Mouse (Mus musculus): ENCODE measurements around the gene Ndufab1.

GRCm38 (mm10) chr7:122046813-122047212 lies 54.9 kb downstream of the Ndufab1 start:
- TF ChIP-seq NRF1 (IDR thresholded peaks at IDR 0.05; ENCODE audit: low read depth, low read length), result no peak
- no peak for TF ChIP-seq SMC3 (IDR thresholded peaks at IDR 0.05; ENCODE audit: low read depth, low read length)
- no peak for TF ChIP-seq EP300 (IDR thresholded peaks at IDR 0.05; ENCODE audit: low read length)
- no peak for TF ChIP-seq ZMIZ1 (IDR thresholded peaks at IDR 0.05; ENCODE audit: low read depth, low read length)
- TF ChIP-seq USF1 (IDR thresholded peaks at IDR 0.05; ENCODE audit: low read depth, low read length), result no peak
- no peak for TF ChIP-seq POLR2A (IDR thresholded peaks at IDR 0.05; ENCODE audit: low read depth, low read length)
- no peak for TF ChIP-seq CTCF (conservative IDR thresholded peaks at IDR 0.05 in 1 of 2, IDR thresholded peaks at IDR 0.05 in 1 of 2; ENCODE audit: low read depth in 2 of 2, low read length in 2 of 2)
- TF ChIP-seq JUND (conservative IDR thresholded peaks at IDR 0.05; ENCODE audit: low read depth, low read length), result no peak
